Mouse (Mus musculus) heart, adult 2 months (tissue): ENCODE measurements at regions not wholly inside any gene's neighbourhood (a gene's known extent, or its start where the extent isn't known, plus 50 kb on each side); places are given as distances from the start of the nearest gene placed in this dataset.

Experiments
- DNase-seq, 2 experiments: peaks; one replicate each; pipeline ENCODE4 v3.0.0; 2021
- H3K27ac ChIP-seq: fragments of 200-600 bp; 2 replicates; pipeline ENCODE4 v1.8.1; 2022
- H3K27me3 ChIP-seq: fragments of 200-500 bp; 2 replicates; pipeline ENCODE4 v1.6.1; 2012; ENCODE audit warnings: mild to moderate bottlenecking, low read length, inconsistent platforms, mixed read lengths; ENCODE audit not compliant: control insufficient read depth, insufficient read depth
- H3K36me3 ChIP-seq: fragments of 200-500 bp; 2 replicates; pipeline ENCODE4 v1.6.1; 2012; ENCODE audit warnings: low read length, inconsistent platforms; ENCODE audit not compliant: control insufficient read depth, insufficient read depth
- H3K4me1 ChIP-seq: fragments of 200-500 bp; 2 replicates; pipeline ENCODE4 v1.6.1; 2011; ENCODE audit warnings: low read length; ENCODE audit not compliant: control insufficient read depth, insufficient read depth
- H3K4me3 ChIP-seq: fragments of 200-600 bp; 2 replicates; pipeline ENCODE4 v1.8.1; 2022
- H3K79me2 ChIP-seq: fragments of 200-500 bp; replicated peaks from 2 replicates; pipeline ENCODE4 v1.6.1; 2012; ENCODE audit warnings: mild to moderate bottlenecking, inconsistent platforms, low read length, moderate library complexity, mixed read lengths; ENCODE audit not compliant: control insufficient read depth, insufficient read depth
- H3K9ac ChIP-seq: fragments of 200-500 bp; 2 replicates; pipeline ENCODE4 v1.6.1; 2012; ENCODE audit warnings: low read depth, mild to moderate bottlenecking, control low read depth, inconsistent platforms, low read length, mixed read lengths
- CTCF ChIP-seq: fragments of 200-600 bp; IDR thresholded peaks from 2 replicates; pipeline ENCODE4 v1.8.1; 2022; ENCODE audit warnings: antibody characterized with exemption, mild to moderate bottlenecking, moderate library complexity
- EP300 ChIP-seq: fragments of 200-500 bp; IDR thresholded peaks from 2 replicates; pipeline ENCODE4 v1.6.1; 2011; ENCODE audit warnings: low read depth, low read length, control low read depth; ENCODE audit not compliant: insufficient read depth
- POLR2A ChIP-seq: fragments of 200-500 bp; IDR thresholded peaks from 2 replicates; pipeline ENCODE4 v1.6.1; 2011; ENCODE audit warnings: mild to moderate bottlenecking, low read depth, low read length, control low read depth; ENCODE audit not compliant: insufficient read depth
- WGBS: fragments of 180-500 bp; shearing (Covaris S2); methylation state at CpG from one replicate; pipeline ENCODE4 v1.1.7; 2018; 5-methylcytosine and 5-hydroxymethylcytosine counted together
- intact Hi-C: fragments of 180-260 bp; cut with DNase I; formaldehyde crosslinking; loops from one replicate; pipeline ENCODE4 v1.15.1; 2025

- peak; percentile 17 to 33 for DNase-seq
- intact Hi-C loops: no loop called here
- H3K27me3 ChIP-seq: no peaks in the 10 kb centered on the region
- no peak overlapping the region for H3K9ac ChIP-seq
- WGBS: 48% methylated on average over 5 of the region's 5 CpGs
- H3K27ac ChIP-seq: no peak overlapping the region
- no peaks in the 10 kb centered on the region for H3K79me2 ChIP-seq
- TF ChIP-seq EP300 (no peak), POLR2A (no peak), CTCF (no peak)
- H3K4me3 ChIP-seq: no peak overlapping the region
- H3K36me3 ChIP-seq: no peaks in the 10 kb centered on the region
- H3K4me1 ChIP-seq: no peaks in the 10 kb centered on the region
These were observed 72.7 kb upstream of the Runx3 start for GRCm38 (mm10) chr4:135047771-135048170.

- WGBS: 88% methylated on average over 10 of the region's 10 CpGs
- no peak overlapping the region for H3K4me3 ChIP-seq
- no peaks in the 10 kb centered on the region for H3K27me3 ChIP-seq
- no peak overlapping the region for H3K27ac ChIP-seq
- H3K9ac ChIP-seq: no peak overlapping the region
- no peak for DNase-seq
- H3K4me1 ChIP-seq: no peaks in the 10 kb centered on the region
- intact Hi-C loops: no loop called here
- H3K36me3 ChIP-seq: no peaks in the 10 kb centered on the region
- H3K79me2 ChIP-seq: no peaks in the 10 kb centered on the region
- no peak for TF ChIP-seq CTCF
- no peak for TF ChIP-seq POLR2A
- no peak for TF ChIP-seq EP300
These were observed 70.5 kb upstream of the Runx3 start for GRCm38 (mm10) chr4:135049924-135050323.

- Histone ChIP-seq H3K27ac (no peak overlapping the region), H3K79me2 (no peaks in the 10 kb centered on the region), H3K4me3 (no peak overlapping the region), H3K27me3 (no peaks in the 10 kb centered on the region), H3K36me3 (no peaks in the 10 kb centered on the region), H3K4me1 (no peaks in the 10 kb centered on the region), H3K9ac (no peak overlapping the region)
- TF ChIP-seq CTCF (no peak), EP300 (no peak), POLR2A (no peak)
- WGBS: 84% methylated on average over 11 of the region's 11 CpGs
- DNase-seq: no peak
- intact Hi-C loops: no loop called here
These were observed 69.0 kb upstream of the Runx3 start for GRCm38 (mm10) chr4:135051466-135051865.

GRCm38 (mm10) chr4:135053585-135053984 is 66.9 kb upstream of the Runx3 start:
- TF ChIP-seq POLR2A (no peak), EP300 (no peak), CTCF (no peak)
- DNase-seq: no peak
- intact Hi-C loops: no loop called here
- 80% methylated on average over 11 of the region's 11 CpGs for WGBS
- Histone ChIP-seq H3K36me3 (no peaks in the 10 kb centered on the region), H3K4me3 (no peak overlapping the region), H3K27me3 (no peaks in the 10 kb centered on the region), H3K27ac (no peak overlapping the region), H3K9ac (no peak overlapping the region), H3K4me1 (no peaks in the 10 kb centered on the region), H3K79me2 (no peaks in the 10 kb centered on the region)

GRCm38 (mm10) chr4:135054353-135054752 is 66.1 kb upstream of the Runx3 start:
- intact Hi-C loops: no loop called here
- no peak for TF ChIP-seq POLR2A
- no peak for TF ChIP-seq EP300
- no peak for TF ChIP-seq CTCF
- Histone ChIP-seq H3K79me2 (no peaks in the 10 kb centered on the region), H3K4me3 (no peak overlapping the region), H3K36me3 (no peaks in the 10 kb centered on the region), H3K27ac (no peak overlapping the region), H3K4me1 (no peaks in the 10 kb centered on the region), H3K9ac (no peak overlapping the region), H3K27me3 (no peaks in the 10 kb centered on the region)
- no peak for DNase-seq
- 67% methylated on average over 10 of the region's 10 CpGs for WGBS

- Histone ChIP-seq H3K36me3 (no peaks in the 10 kb centered on the region), H3K79me2 (no peaks in the 10 kb centered on the region), H3K27ac (no peak overlapping the region), H3K4me3 (no peak overlapping the region), H3K9ac (no peak overlapping the region), H3K27me3 (no peaks in the 10 kb centered on the region), H3K4me1 (no peaks in the 10 kb centered on the region)
- intact Hi-C loops: no loop called here
- WGBS: 93% methylated on average over 7 of the region's 7 CpGs
- TF ChIP-seq POLR2A (no peak), EP300 (no peak), CTCF (no peak)
- no peak for DNase-seq
These were observed 64.1 kb upstream of the Runx3 start for GRCm38 (mm10) chr4:135056371-135056770.
